Mouse (Mus musculus) urinary bladder, postnatal 25 days (tissue): ENCODE measurements at regions not wholly inside any gene's neighbourhood (a gene's known extent, or its start where the extent isn't known, plus 50 kb on each side); places are given as distances from the start of the nearest gene placed in this dataset.
"Not testable (repeated sequence)": the region's sequence is repeated elsewhere in the genome, so short reads cannot be mapped to it uniquely, and the experiment has no call there.

Source experiments
- DNase-seq: peaks from one replicate; pipeline ENCODE4 v3.0.0; 2022; ENCODE audit warnings: low spot score

GRCm38 (mm10) chr14:71642536-71642935 lies 849.1 kb downstream of the Gm9195 start:
- DNase-seq, result no peak

- DNase-seq, result no peak
Observed at GRCm38 (mm10) chr14:71639083-71639482, 852.6 kb downstream of the Gm9195 start.

DNA sequence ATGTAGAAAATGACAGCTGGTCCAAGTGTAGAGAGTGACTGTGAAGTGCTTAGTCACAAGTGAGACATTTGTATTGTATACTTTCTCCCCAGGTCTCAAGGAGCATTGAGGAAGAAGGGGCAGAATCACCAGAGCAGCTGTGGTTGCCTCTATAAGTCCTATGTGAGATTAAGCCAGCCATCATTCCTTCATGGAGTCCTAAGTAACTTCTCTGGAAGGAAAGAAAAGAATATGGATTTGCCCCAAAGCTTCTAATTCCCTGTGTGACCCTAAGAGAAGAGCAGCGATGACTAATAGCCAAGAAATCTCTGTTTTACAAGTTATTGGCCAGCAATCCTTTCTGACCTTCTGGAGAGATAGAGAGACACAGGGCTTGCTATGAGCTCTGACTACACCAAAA lies 856.5 kb downstream of the Gm9195 start:
- no peak for DNase-seq

GRCm38 (mm10) chr14:71609698-71610301 lies 881.8 kb downstream of the Gm9195 start:
- DNase-seq, result no peak

DNA sequence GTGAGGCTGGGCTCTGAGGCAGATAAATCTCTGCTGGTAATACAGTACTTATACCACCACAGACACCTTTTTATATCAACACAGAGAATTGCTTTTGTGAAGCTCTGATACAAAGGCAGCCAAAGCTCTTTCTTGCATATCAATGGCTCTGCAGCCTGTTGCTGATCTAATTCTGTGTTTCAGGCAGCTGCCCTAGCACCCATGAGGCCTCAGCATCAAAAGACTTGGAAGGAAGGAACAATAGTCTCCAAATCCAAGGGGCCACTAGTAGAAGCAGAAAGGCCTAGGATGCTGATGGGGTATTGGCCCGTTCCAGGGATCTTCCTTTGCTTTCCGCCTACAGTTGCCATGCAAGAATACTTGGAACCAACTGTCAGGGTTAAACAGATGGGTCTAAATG lies 887.9 kb downstream of the Gm9195 start:
- DNase-seq, result no peak

GRCm38 (mm10) chr14:71597859-71598258 lies 893.8 kb downstream of the Gm9195 start:
- DNase-seq, result no peak

DNA sequence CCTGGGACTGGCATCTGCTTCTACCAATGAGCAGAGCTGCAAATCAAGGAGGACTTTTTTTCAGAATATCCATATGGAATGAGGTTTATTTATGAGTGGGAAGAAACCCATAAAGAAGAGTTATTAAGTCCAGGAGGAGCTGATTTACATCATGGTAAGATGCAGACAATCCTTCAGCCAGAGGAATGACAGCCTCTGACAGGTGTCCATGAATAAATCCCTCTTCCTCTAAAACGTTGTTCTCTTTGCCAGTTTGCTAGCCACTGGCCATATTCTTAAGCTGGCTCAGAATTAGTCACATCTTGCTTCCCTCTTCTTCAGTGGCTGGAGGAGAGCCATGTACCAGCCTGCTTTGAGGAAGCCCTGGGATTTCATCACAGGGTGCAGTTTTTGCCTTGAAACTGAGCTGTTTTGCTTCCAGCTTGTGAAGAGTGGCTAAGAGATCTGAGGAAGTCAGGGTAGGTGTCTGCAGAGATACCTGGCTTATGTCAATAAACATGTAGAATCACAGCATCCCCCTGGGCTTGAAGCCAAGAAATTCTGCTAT lies 902.9 kb downstream of the Gm9195 start:
- DNase-seq, result no peak

DNA sequence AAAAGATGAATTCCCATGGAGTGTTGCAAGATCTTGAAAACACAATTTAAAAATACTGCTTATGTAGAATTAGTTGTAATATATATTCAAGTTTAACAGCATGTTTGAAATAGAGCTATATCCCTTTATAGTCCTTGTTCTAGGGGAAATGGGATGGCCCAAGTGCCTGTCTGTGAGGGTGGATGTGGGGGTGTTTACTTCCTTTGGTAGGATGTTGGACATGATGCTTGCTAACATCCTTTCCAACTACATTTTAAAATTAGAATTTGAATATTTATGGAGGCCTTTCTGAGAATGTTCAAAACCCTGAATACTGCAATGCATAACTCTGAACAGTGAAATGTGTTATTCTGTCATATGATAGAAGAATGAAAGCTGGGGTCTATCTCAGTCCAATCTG lies 903.6 kb downstream of the Gm9195 start:
- DNase-seq, result no peak

- no peak for DNase-seq
Observed at GRCm38 (mm10) chr14:71564816-71565215, 926.8 kb downstream of the Gm9195 start.

DNA sequence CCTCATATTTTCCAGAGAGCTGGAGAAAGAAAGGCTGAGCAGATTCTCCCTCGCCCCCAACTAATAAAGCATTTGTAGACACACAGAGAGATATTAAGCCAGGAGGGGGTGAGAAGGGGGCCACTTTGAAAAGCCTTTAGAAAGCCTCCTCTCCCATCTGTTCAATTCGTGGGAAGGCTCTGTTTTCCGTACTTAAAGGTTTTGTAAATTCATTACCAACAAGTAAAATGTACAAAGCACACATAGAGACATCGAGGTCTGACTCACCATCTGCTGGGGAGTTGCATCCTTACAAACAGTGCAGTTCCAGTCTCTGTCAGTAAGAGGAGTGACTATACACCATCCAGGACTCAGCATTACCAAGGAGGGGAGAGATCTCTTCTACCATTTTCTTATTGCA lies 929.7 kb downstream of the Gm9195 start:
- DNase-seq, result no peak

- not testable (repeated sequence) for DNase-seq
Observed at GRCm38 (mm10) chr14:71554324-71554723, 937.3 kb downstream of the Gm9195 start.

GRCm38 (mm10) chr14:71543580-71543979 lies 943.9 kb upstream of the Fam160b2 start:
- DNase-seq, result no peak

- no peak for DNase-seq
Observed at GRCm38 (mm10) chr14:71532074-71532659, 932.5 kb upstream of the Fam160b2 start.

DNA sequence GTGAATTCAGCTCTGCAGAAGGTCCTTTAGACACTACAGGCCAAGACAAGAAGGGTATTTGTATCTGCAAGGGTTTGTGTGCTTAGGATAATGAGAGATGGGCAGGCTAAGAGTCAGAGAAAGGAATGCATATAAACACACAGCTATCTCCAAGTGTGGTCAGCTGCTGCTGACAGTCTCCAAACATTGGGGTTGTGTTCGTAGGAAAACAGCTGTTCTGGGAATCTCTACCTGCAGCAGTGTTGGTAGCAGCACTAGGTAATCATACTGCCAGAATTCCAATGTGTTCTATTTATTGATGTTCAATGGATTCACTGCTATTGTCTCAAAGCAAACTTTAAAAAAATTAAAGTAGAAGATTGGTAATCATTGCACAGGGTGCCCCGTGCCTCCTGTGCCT lies 931.7 kb upstream of the Fam160b2 start:
- no peak for DNase-seq

GRCm38 (mm10) chr14:71530421-71530820 lies 930.8 kb upstream of the Fam160b2 start:
- no peak for DNase-seq

DNA sequence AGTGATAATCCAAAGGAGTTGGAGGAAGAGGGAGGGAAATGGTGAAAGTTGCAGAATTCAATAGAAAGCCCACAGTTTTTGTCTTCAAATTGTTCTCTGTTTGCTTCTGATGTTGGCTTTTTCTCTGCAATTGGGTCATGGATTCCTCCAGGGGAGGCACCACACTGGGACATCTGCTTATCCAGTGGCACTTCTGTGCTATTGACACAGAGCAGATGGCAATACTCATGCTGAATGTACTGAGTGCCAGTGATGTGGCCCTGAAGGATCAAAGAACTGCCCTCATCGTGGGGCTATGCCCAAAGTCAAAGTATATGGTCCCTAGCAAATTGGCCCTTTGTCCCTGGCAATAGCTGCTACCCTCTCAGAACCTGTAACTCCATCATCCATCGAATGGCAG lies 918.9 kb upstream of the Fam160b2 start:
- DNase-seq, result no peak

DNA sequence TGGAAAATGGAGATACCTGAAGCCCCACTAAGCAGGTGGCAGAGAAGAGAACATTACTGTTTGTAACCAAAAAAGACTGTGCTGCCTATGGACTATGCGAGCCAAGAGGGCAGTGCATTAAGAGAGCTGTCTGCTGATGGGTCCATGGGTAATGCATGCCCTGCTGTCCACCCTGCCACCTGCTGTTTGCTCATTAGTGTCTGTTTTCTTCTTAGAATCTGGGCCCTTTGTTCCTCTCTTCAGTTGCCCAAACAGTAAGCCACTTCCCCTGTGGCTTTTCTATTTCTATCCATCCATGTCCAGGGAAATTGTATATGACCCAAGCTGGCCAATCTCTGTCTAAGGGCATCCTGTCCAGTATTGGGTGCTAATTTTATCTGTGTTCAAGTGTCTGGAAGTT lies 901.2 kb upstream of the Fam160b2 start:
- no peak for DNase-seq

- no peak for DNase-seq
Observed at GRCm38 (mm10) chr14:71491201-71491600, 891.6 kb upstream of the Fam160b2 start.

DNA sequence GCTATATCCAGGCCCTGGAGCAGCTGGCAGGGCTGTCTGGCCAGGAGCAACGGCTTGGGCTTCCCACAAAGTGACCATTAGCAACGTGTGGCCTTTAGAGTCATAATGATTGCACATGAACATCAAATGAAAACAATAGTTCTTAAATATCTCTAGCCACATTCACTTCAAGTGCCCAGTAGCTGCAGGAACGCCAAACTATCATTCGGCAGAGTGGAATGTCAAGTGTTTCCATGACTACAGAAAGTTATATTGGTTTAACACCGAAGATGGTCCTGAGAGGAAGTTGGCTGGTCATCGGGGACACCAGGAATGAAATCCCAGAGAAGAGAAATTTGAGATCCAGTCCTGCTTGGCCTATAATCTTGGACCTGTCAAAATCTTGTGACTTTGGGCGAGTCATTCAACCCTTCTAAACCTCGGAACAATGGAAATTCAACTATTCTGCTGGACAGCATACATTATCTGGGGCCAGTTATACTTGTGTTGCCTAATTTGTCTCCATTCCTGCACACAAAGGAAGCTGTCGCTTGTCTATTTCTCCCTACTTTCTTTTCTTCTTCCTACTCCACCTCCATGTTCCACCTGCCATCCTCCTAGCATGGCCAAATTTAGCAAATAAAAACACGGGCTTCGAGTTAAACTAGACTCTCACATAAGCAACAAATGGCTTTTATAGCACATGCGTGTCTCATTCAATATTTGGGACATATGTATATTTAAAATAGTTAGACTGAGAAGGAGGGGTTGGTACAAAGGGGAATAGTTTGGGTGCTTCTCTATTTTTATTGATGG lies 886.7 kb upstream of the Fam160b2 start:
- DNase-seq, result no peak

DNA sequence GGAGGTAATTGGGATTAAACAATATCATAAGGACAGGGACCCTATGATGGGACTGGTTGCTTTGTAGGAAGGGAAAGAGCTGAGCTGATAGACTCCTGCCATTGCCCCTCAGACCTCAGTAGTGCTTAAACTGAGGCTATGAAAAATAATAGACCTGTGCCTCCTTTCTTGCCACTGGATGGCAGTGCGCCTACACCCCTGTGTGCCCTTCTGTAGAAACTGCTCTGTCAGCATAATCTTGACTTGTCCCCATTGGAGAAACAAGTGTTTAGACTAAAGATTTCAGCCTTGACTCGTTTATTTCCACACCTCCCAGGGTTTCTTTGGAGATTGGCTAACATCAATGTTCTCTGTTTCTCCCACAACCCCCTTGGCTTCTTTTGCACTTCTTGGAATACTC lies 876.0 kb upstream of the Fam160b2 start:
- no peak for DNase-seq

- DNase-seq, result no peak
Observed at GRCm38 (mm10) chr14:71473907-71474306, 874.3 kb upstream of the Fam160b2 start.

DNA sequence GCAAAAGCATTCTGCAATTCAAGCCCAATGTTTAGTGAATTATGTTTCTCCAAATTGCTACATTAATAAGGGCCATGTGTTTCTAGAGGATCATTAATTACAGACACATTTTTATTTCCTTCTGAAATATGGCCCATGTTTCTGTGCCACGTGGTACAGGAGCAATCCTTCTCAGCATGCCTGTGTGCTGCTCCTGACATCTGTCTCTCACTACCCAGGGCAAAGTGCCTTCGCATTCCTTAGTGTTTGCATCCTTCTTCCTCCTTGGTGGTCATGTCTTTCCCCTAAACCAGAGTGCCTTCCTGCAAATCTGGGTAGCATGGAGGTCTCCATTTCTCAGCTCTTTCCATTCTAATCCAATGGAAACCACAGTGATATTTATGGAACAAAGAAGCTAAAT lies 832.7 kb upstream of the Fam160b2 start:
- DNase-seq, result no peak
